Mouse (Mus musculus): ENCODE measurements at regions not wholly inside any gene's neighbourhood (a gene's known extent, or its start where the extent isn't known, plus 50 kb on each side); places are given as distances from the start of the nearest gene placed in this dataset.

- ATAC-seq (ENCODE audit: low FRiP score) (no peak), DNase-seq (ENCODE audit: low spot score) (no peak)
- no peak overlapping the region for H3K4me2 ChIP-seq (replicated peaks)
- H3K4me1 ChIP-seq (replicated peaks; ENCODE audit: control insufficient read depth, insufficient read depth, low read length), result no peaks in the 10 kb centered on the region
- H3K27me3 ChIP-seq (ENCODE audit: control insufficient read depth, insufficient read depth, low read length), result no peaks in the 10 kb centered on the region
- no peak overlapping the region for H3K4me3 ChIP-seq (replicated peaks; ENCODE audit: low read length)
- H3K36me3 ChIP-seq (replicated peaks; ENCODE audit: control insufficient read depth, insufficient read depth), result no peaks in the 10 kb centered on the region
- 93% methylated on average over 7 of the region's 7 CpGs for WGBS
- H3K9ac ChIP-seq, result no peak overlapping the region
- no peaks in the 10 kb centered on the region for H3K9me3 ChIP-seq (ENCODE audit: control insufficient read depth, low read length)
- H3K27ac ChIP-seq, result no peak overlapping the region
Observed at GRCm38 (mm10) chr9:62174651-62175050, 52.2 kb upstream of the Glce start.

Measured in hindbrain, embryonic 14.5 days (tissue).